Mouse (Mus musculus): ENCODE data around the gene Vmn1r53. TPM values are rescaled to one million over a fixed set of nuclear protein-coding genes. Genes with fewer than 3 reads are reported as not detected.
"Not testable (repeated sequence)": the region's sequence is repeated elsewhere in the genome, so short reads cannot be mapped to it uniquely, and the experiment has no call there.

The Vmn1r53 gene
- polyA plus RNA-seq (2015; fragmentation: Nextera tagmentation; extraction: Ambion mirVana): not detected in 2 replicates

GRCm38 (mm10) chr6:90224338-90224737, at the start of gene Vmn1r53:
Gene Vmn1r53, minus strand, starts transcription at chr6:90224438.
- Histone ChIP-seq H3K27me3 (replicated peaks) (no peaks in the 10 kb centered on the region), H3K27ac (no peak within 1 kb of the TSS), H3K4me3 (no peak within 1 kb of the TSS), H3K9ac (no peak within 1 kb of the TSS), H3K9me3 (no peaks in the 10 kb centered on the region), H3K4me1 (no peaks in the 10 kb centered on the region), H3K36me3 (replicated peaks) (no peaks in the 10 kb centered on the region), H3K4me2 (no peak within 1 kb of the TSS)
- no peak for ATAC-seq (replicated peaks)
- WGBS: 79% methylated on average over 1 of the region's 1 CpGs

- H3K4me2 ChIP-seq: no peak within 1 kb of the TSS
- H3K9me3 ChIP-seq: no peaks in the 10 kb centered on the region
- no peak for ATAC-seq (replicated peaks)
- H3K36me3 ChIP-seq (replicated peaks): no peaks in the 10 kb centered on the region
- no peak within 1 kb of the TSS for H3K4me3 ChIP-seq
- H3K27me3 ChIP-seq (replicated peaks): no peaks in the 10 kb centered on the region
- WGBS: 79% methylated on average over 1 of the region's 1 CpGs
- no peak within 1 kb of the TSS for H3K9ac ChIP-seq
- no peak within 1 kb of the TSS for H3K27ac ChIP-seq
- no peaks in the 10 kb centered on the region for H3K4me1 ChIP-seq
These were observed 21.8 kb upstream of the Vmn1r53 start, which contains the start of gene Vmn1r54 for GRCm38 (mm10) chr6:90246000-90246399. Gene Vmn1r54, plus strand, starts transcription at chr6:90246300.

GRCm38 (mm10) chr6:90244019-90244418, 19.8 kb upstream of the Vmn1r53 start:
- no peaks in the 10 kb centered on the region for H3K27me3 ChIP-seq (replicated peaks)
- no peak overlapping the region for H3K9ac ChIP-seq
- no peaks in the 10 kb centered on the region for H3K36me3 ChIP-seq (replicated peaks)
- H3K9me3 ChIP-seq: no peaks in the 10 kb centered on the region
- H3K4me3 ChIP-seq: no peak overlapping the region
- H3K4me2 ChIP-seq: no peak overlapping the region
- no peaks in the 10 kb centered on the region for H3K4me1 ChIP-seq
- no peak for ATAC-seq (replicated peaks)
- no peak overlapping the region for H3K27ac ChIP-seq
- WGBS: 87% methylated on average over 3 of the region's 3 CpGs

GRCm38 (mm10) chr6:90232681-90233080, 8.4 kb upstream of the Vmn1r53 start:
- Histone ChIP-seq H3K4me1 (no peaks in the 10 kb centered on the region), H3K9ac (no peak overlapping the region), H3K27me3 (replicated peaks) (no peaks in the 10 kb centered on the region), H3K4me2 (no peak overlapping the region), H3K9me3 (no peaks in the 10 kb centered on the region), H3K4me3 (no peak overlapping the region), H3K36me3 (replicated peaks) (no peaks in the 10 kb centered on the region), H3K27ac (no peak overlapping the region)
- ATAC-seq (replicated peaks): no peak
- WGBS: 66% methylated on average over 27 of the region's 27 CpGs

- not testable (repeated sequence) for H3K4me2 ChIP-seq; H3K36me3 ChIP-seq (replicated peaks); H3K27ac ChIP-seq; ATAC-seq (replicated peaks); H3K9ac ChIP-seq; H3K27me3 ChIP-seq (replicated peaks); H3K4me1 ChIP-seq; H3K4me3 ChIP-seq; H3K9me3 ChIP-seq
- WGBS: 90% methylated on average over 4 of the region's 4 CpGs
These were observed 7.9 kb upstream of the Vmn1r53 start for GRCm38 (mm10) chr6:90232114-90232513.

- H3K9ac ChIP-seq; H3K27ac ChIP-seq; H3K4me1 ChIP-seq; H3K27me3 ChIP-seq (replicated peaks); H3K4me2 ChIP-seq; ATAC-seq (replicated peaks); H3K9me3 ChIP-seq; H3K4me3 ChIP-seq; H3K36me3 ChIP-seq (replicated peaks): not testable (repeated sequence)
- 85% methylated on average over 2 of the region's 2 CpGs for WGBS
These were observed 21.7 kb downstream of the Vmn1r53 start, which contains the start of gene V1ra8 for GRCm38 (mm10) chr6:90202493-90202892. Gene V1ra8, plus strand, starts transcription at chr6:90202793.

GRCm38 (mm10) chr6:90174508-90174907, 49.7 kb downstream of the Vmn1r53 start, which contains the start of gene Vmn1r52:
Gene Vmn1r52, plus strand, starts transcription at chr6:90174808.
- Histone ChIP-seq H3K4me2 (no peak within 1 kb of the TSS), H3K9me3 (no peaks in the 10 kb centered on the region), H3K27ac (no peak within 1 kb of the TSS), H3K9ac (no peak within 1 kb of the TSS), H3K36me3 (replicated peaks) (no peaks in the 10 kb centered on the region), H3K4me1 (no peaks in the 10 kb centered on the region), H3K4me3 (no peak within 1 kb of the TSS), H3K27me3 (replicated peaks) (no peaks in the 10 kb centered on the region)
- WGBS: 67% methylated on average over 2 of the region's 2 CpGs
- no peak for ATAC-seq (replicated peaks)

Other genes with a start within 250 kb of the Vmn1r53 start
- not detected in 2 replicates for gene Vmn1r47, start 208.3 kb downstream of the Vmn1r53 start, polyA plus RNA-seq (2015; fragmentation: Nextera tagmentation; extraction: Ambion mirVana)
- gene Vmn1r48, start 187.6 kb downstream of the Vmn1r53 start, polyA plus RNA-seq (2015; fragmentation: Nextera tagmentation; extraction: Ambion mirVana): not detected in 2 replicates
- not detected in 2 replicates for gene Vmn1r49, start 145.9 kb downstream of the Vmn1r53 start, polyA plus RNA-seq (2015; fragmentation: Nextera tagmentation; extraction: Ambion mirVana)
- gene Vmn1r50, start 123.0 kb downstream of the Vmn1r53 start, polyA plus RNA-seq (2015; fragmentation: Nextera tagmentation; extraction: Ambion mirVana): not detected in 2 replicates
- 0.06 TPM in 1 of 2 replicates, not detected in the other for gene Vmn1r51, start 101.8 kb downstream of the Vmn1r53 start, polyA plus RNA-seq (2015; fragmentation: Nextera tagmentation; extraction: Ambion mirVana)
- not detected in 2 replicates for gene Vmn1r52, start 49.6 kb downstream of the Vmn1r53 start, polyA plus RNA-seq (2015; fragmentation: Nextera tagmentation; extraction: Ambion mirVana)
- not detected in 2 replicates for gene V1ra8, start 21.6 kb downstream of the Vmn1r53 start, polyA plus RNA-seq (2015; fragmentation: Nextera tagmentation; extraction: Ambion mirVana)
- gene Vmn1r54, start 21.9 kb upstream of the Vmn1r53 start, polyA plus RNA-seq (2015; fragmentation: Nextera tagmentation; extraction: Ambion mirVana): not detected in 2 replicates
- not detected in 2 replicates for gene BC048671, start 76.8 kb upstream of the Vmn1r53 start, polyA plus RNA-seq (2015; fragmentation: Nextera tagmentation; extraction: Ambion mirVana)
- gene Chst13, start 100.7 kb upstream of the Vmn1r53 start, polyA plus RNA-seq (2015; fragmentation: Nextera tagmentation; extraction: Ambion mirVana): not detected in 2 replicates
- not detected in 2 replicates for gene Uroc1, start 108.8 kb upstream of the Vmn1r53 start, polyA plus RNA-seq (2015; fragmentation: Nextera tagmentation; extraction: Ambion mirVana)
- gene Zxdc, start 145.1 kb upstream of the Vmn1r53 start, polyA plus RNA-seq (2015; fragmentation: Nextera tagmentation; extraction: Ambion mirVana): 11.6 and 12.7 TPM in 2 replicates
- gene Cfap100, start 204.4 kb upstream of the Vmn1r53 start, polyA plus RNA-seq (2015; fragmentation: Nextera tagmentation; extraction: Ambion mirVana): 7.8 and 8.1 TPM in 2 replicates
- gene Klf15, start 238.1 kb upstream of the Vmn1r53 start, polyA plus RNA-seq (2015; fragmentation: Nextera tagmentation; extraction: Ambion mirVana): 13.6 and 15.5 TPM in 2 replicates